Mouse (Mus musculus): ENCODE results near the gene Rpl3. TPM values are rescaled to one million over a fixed set of nuclear protein-coding genes. Genes with fewer than 3 reads are reported as not detected.
A peak's percentile ranks its signal among the peaks of the same experiment; 100 is the strongest.

Rpl3 gene
- total RNA-seq, 1 experiment from 2014 or later: 1,093 TPM

GRCm38 (mm10) chr15:80117154-80117553, 25.5 kb upstream of the Rpl3 start:
- ATAC-seq (ENCODE audit: extremely low read depth, insufficient number of reproducible peaks, low FRiP score, poor library complexity, severe bottlenecking): peak; percentile 71

- no peak for ATAC-seq (ENCODE audit: extremely low read depth, insufficient number of reproducible peaks, low FRiP score, poor library complexity, severe bottlenecking)
Measured at GRCm38 (mm10) chr15:80115866-80116794, 24.5 kb upstream of the Rpl3 start.

DNA sequence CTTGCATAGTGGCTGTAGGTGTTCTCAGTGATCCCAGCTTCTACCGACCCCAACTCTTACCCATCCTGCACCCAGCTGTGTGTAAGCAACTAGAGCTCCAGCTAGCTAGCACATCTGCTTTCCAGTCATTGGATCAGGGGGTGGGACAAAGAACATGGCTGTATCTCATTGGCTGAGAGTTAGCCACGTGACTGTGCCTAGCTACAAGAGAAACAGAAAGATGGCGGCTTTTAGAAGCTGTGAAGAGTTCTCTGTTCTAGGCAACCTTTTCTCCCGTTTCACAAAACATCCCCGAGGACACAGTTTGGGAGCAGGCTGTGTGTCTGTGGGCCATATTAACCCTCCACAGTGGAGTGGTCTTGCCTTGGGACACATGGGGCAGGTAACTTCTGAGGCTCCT, 23.6 kb upstream of the Rpl3 start:
- no peak for ATAC-seq (ENCODE audit: extremely low read depth, insufficient number of reproducible peaks, low FRiP score, poor library complexity, severe bottlenecking)

DNA sequence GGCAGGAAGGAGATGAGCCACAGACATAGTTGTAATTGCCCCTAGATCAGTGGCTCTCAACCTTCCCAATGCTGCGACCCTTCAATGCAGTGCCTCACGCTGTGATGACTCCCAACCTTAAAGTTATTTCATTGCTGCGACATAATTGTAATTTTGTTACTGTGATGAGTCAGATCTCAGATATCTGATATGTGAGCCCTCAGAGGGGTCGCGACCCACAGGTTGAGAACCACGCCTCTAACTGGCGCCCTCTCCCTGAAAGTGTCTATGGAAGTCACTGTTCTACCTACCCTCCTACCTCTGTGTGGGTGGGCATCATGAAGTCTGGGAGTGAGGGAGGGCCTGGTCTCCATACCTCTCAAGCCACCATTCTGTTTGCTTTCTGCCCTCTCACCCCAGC, 22.7 kb upstream of the Rpl3 start:
- no peak for ATAC-seq (ENCODE audit: extremely low read depth, insufficient number of reproducible peaks, low FRiP score, poor library complexity, severe bottlenecking)

- ATAC-seq (ENCODE audit: extremely low read depth, insufficient number of reproducible peaks, low FRiP score, poor library complexity, severe bottlenecking): no peak
Measured at GRCm38 (mm10) chr15:80112499-80112898, 20.8 kb upstream of the Rpl3 start.

GRCm38 (mm10) chr15:80111436-80111835, 19.8 kb upstream of the Rpl3 start:
- no peak for ATAC-seq (ENCODE audit: extremely low read depth, insufficient number of reproducible peaks, low FRiP score, poor library complexity, severe bottlenecking)

DNA sequence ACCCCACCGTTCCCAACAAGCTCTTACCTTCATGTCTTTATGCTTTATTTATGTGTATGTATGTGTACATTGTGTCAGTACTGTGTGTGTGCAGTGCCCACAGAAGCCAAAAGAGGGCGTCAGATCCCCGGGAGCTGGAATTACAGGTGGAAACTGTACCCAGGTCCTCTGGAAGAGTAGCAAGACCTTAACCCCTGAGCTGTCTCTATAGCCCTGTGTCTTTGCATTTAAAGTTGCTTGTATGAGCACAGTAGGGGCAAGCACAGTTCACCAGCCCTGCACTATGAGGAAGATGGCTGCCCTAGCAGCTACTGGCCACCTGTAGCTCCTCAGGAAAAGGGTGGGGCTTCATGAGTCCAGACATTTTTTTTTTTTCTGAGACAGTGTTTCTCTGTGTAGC, 15.9 kb upstream of the Rpl3 start:
- no peak for ATAC-seq (ENCODE audit: extremely low read depth, insufficient number of reproducible peaks, low FRiP score, poor library complexity, severe bottlenecking)

GRCm38 (mm10) chr15:80107143-80107542, 15.5 kb upstream of the Rpl3 start:
- ATAC-seq (ENCODE audit: extremely low read depth, insufficient number of reproducible peaks, low FRiP score, poor library complexity, severe bottlenecking): no peak

- ATAC-seq (ENCODE audit: extremely low read depth, insufficient number of reproducible peaks, low FRiP score, poor library complexity, severe bottlenecking): no peak
Measured at GRCm38 (mm10) chr15:80105490-80106410, 14.1 kb upstream of the Rpl3 start.

DNA sequence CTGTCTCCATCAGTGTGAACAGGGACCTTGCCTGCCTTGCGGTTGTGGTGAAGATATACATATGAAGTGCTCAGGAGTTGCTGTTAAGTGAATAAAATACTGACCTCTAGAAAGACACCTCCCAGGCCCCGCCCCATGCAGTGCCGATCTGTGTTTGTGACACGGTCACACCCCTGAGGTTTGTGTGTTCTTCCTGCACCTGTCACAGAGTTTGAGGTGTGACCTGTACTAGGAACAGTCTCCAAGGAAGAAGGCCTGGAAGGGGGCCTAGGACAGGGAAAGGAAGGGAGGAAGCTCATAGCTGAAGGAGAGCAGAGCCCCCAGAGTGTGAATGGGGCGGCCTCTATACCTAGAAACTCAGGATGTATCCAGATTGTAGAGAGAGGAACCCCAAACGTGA, 10.8 kb upstream of the Rpl3 start:
- ATAC-seq (ENCODE audit: extremely low read depth, insufficient number of reproducible peaks, low FRiP score, poor library complexity, severe bottlenecking): no peak

- ATAC-seq (ENCODE audit: extremely low read depth, insufficient number of reproducible peaks, low FRiP score, poor library complexity, severe bottlenecking): no peak
Measured at GRCm38 (mm10) chr15:80101503-80101902, 9.8 kb upstream of the Rpl3 start.

DNA sequence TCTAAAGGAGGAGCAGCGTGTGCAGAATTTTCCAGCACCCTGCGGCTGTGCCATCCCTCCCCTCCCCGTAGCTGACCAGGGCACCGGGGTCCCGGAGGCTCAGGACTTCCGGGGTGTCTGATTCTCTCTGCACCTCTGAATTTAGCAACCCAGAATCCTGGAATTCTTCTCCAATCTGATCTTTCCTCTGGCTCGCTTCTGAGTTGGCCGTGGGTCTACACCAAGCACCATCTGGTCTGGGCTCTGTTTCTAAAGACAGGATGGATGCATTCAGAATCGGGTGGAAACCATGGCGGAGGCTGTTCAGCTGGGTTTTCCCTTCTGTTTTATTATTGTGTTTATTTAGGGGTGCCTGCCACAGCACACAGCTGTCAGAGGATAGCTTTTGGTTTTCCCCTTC, 9.2 kb upstream of the Rpl3 start:
- no peak for ATAC-seq (ENCODE audit: extremely low read depth, insufficient number of reproducible peaks, low FRiP score, poor library complexity, severe bottlenecking)

GRCm38 (mm10) chr15:80100196-80100595, 8.5 kb upstream of the Rpl3 start:
- ATAC-seq (ENCODE audit: extremely low read depth, insufficient number of reproducible peaks, low FRiP score, poor library complexity, severe bottlenecking): no peak

- no peak for ATAC-seq (ENCODE audit: extremely low read depth, insufficient number of reproducible peaks, low FRiP score, poor library complexity, severe bottlenecking)
Measured at GRCm38 (mm10) chr15:80099477-80099876, 7.8 kb upstream of the Rpl3 start.

DNA sequence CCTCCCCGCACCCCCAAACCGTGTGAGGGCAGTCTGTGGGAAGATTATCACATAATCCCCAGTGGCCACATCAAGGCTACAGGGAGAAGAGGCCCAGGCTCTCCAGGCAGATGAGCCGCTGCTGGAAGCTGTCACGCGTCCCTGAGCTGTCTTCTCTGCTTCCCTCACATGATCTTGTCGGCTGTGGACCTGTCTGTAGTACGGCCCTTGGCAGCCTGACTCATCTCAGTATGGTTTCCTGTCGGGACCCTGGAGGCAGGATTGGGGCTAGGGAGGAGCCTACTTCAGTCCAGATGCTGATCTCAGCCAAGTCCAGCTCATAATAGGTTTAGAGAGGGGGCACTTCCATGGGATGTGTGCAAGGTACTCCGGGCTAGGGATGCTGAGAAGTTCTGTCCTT, 7.1 kb upstream of the Rpl3 start:
- ATAC-seq (ENCODE audit: extremely low read depth, insufficient number of reproducible peaks, low FRiP score, poor library complexity, severe bottlenecking): no peak

- no peak for ATAC-seq (ENCODE audit: extremely low read depth, insufficient number of reproducible peaks, low FRiP score, poor library complexity, severe bottlenecking)
Measured at GRCm38 (mm10) chr15:80097999-80098461, 6.4 kb upstream of the Rpl3 start.

DNA sequence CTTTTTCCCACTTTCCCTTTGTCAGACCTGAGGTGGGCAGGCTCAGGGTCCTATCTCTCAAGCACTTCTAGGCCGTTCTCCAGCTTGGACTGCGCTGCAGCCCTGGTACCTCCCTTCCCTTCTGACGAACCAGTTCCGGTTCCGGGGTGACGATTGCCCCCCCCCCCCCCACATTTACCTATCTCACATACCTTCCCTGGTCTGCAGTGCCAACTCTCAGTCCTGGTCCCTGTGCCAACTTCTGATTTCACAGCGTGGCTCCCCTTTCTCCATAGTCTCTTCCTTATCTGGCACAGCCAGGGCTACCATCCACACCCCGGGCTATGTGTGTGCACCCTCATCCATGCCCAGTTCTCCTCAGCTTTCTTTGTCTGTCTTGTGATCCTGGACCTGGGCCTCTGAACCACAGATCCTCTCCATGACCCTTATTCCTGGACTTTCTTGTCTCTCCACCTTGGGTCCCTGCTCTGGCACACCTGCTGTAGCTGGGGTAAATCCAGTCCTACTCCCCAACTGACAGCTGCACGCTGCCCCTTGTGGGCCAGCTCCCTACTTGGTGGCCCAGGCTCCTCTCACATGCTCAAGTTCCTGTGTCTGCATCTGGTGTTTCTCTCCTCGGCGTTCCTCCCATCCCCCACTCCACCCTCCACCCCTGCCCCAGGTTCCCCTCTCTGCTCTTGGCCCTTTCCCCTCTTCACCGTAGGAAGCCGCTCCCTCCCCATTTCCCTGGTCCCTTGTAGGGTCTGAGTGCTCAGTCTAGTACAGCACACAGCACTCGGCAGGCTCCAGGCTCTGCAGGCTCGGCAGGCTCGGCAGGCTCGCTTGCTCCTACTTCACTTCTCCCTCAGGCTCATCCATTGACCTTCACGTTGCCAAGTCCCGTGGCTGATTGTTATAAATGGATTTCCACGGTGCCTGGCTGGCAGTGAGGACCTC, 5.5 kb upstream of the Rpl3 start:
- ATAC-seq (ENCODE audit: extremely low read depth, insufficient number of reproducible peaks, low FRiP score, poor library complexity, severe bottlenecking): 0 out of 2 replicates have a peak, but pooled peaks have one; percentile 14

GRCm38 (mm10) chr15:80096406-80096805, 4.7 kb upstream of the Rpl3 start:
- ATAC-seq (ENCODE audit: extremely low read depth, insufficient number of reproducible peaks, low FRiP score, poor library complexity, severe bottlenecking): no peak

DNA sequence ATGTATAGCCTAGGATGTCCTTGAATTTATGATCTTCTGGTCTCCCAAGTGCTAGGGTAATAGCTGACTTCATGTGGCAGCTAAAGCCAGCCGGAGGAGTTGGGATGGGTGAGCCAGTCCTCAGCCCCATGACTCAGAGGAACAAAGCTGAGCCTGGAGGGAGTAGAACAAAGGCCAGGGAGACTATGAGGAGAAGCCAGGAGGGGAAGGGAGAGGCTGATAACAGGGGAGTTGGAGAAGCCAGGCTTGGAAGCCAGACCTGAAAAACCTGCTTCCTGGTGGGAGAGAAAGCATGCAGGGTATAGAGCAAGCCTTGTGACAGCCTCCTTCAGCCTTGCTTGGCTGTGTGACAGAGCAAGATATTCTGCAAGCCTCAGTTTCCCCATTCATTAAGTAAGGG, 3.9 kb upstream of the Rpl3 start:
- no peak for ATAC-seq (ENCODE audit: extremely low read depth, insufficient number of reproducible peaks, low FRiP score, poor library complexity, severe bottlenecking)
